Mouse (Mus musculus): ENCODE measurements at regions not wholly inside any gene's neighbourhood (a gene's known extent, or its start where the extent isn't known, plus 50 kb on each side); places are given as distances from the start of the nearest gene placed in this dataset.

DNA sequence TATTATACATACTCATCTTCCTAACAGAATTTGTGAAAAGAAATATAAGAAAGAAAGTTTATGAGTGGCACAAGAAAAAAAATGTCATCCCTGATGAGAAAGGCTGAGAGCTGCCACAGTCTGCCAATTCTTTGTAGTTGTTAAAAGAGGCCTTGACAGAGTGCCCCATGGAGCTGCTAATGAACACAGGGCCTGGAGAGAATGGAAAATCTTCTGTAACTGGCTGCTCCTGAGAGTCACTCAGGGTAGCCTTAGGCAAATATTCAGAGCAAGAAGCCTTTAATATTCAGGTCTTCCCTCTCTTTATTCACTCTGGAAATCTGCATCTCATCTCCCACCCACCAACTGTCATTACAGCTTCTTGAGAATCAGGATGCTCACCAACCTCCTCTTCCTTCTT lies 237.0 kb downstream of the Gm11232 start:
- TF ChIP-seq TAL1 (IDR thresholded peaks at IDR 0.05; ENCODE audit: low read length) (no peak), GATA1 (IDR thresholded peaks at IDR 0.05; ENCODE audit: low read length) (no peak)
